Comparison of ENCODE assay signal across 12 mouse cellular contexts in genomic region chr1:113412858-113413257, GRCm38 (mm10).
DNase-seq lines count a peak whose midpoint lies in the region; ATAC-seq lines count a peak whose summit lies in the region.
"Had no signal": no experiment of that assay in that cellular context is flagged by ENCODE, and none has a peak within 500 bp of the region (broad histone marks: within the 10 kb centered on the region; RNA-seq: fewer than 3 reads in every experiment).

No protein-coding gene starts in this region.

- no peaks in the 10 kb centered on the region for H3K4me1 ChIP-seq in kidney, embryonic 15.5 days
- H3K4me1 ChIP-seq: hindbrain, embryonic 12.5 days; neural tube, embryonic 15.5 days had no signal

- no peaks in the 10 kb centered on the region for H3K9me3 ChIP-seq in kidney, embryonic 15.5 days (replicated peaks)
- H3K9me3 ChIP-seq: hindbrain, embryonic 12.5 days; neural tube, embryonic 15.5 days had no signal

- H3K4me2 ChIP-seq in kidney, embryonic 15.5 days: no peak overlapping the region
- H3K4me2 ChIP-seq: hindbrain, embryonic 12.5 days; neural tube, embryonic 15.5 days had no signal

- intact Hi-C loops in heart, postnatal 10 days (cut with DNase I): no loop called here

- DNase-seq in cerebellum, adult 18-20 months: peak; percentile 4 to 25
- no peak for DNase-seq in cerebellum, adult 8-10 months
- DNase-seq in kidney, adult 11 months: no peak
- peak; percentile 5 for DNase-seq in right cerebral cortex, postnatal 14 days
- DNase-seq in right cerebral cortex, adult 18-20 months: no peak
- no peak for DNase-seq in urinary bladder, postnatal 10 days (ENCODE audit: low spot score)
- DNase-seq in heart, postnatal 10 days: no peak
- DNase-seq: adrenal gland, adult 2 months; lung, postnatal 4 days had no signal

- no peaks in the 10 kb centered on the region for H3K36me3 ChIP-seq in kidney, embryonic 15.5 days
- H3K36me3 ChIP-seq: hindbrain, embryonic 12.5 days; neural tube, embryonic 15.5 days had no signal

- no peak overlapping the region for H3K9ac ChIP-seq in kidney, embryonic 15.5 days
- H3K9ac ChIP-seq: hindbrain, embryonic 12.5 days; neural tube, embryonic 15.5 days had no signal

- 72% methylated on average over 3 of the region's 3 CpGs for WGBS in kidney, embryonic 15.5 days

- no peak overlapping the region for H3K4me3 ChIP-seq in kidney, embryonic 15.5 days (replicated peaks)
- H3K4me3 ChIP-seq: hindbrain, embryonic 12.5 days; neural tube, embryonic 15.5 days had no signal

- peak; percentile 74; the same call in 1 of the 2 replicates for ATAC-seq in kidney, embryonic 15.5 days (replicated peaks; ENCODE audit: low FRiP score)

- no peak overlapping the region for H3K27ac ChIP-seq in kidney, embryonic 15.5 days
- H3K27ac ChIP-seq: hindbrain, embryonic 12.5 days; neural tube, embryonic 15.5 days had no signal

- no peaks in the 10 kb centered on the region for H3K27me3 ChIP-seq in kidney, embryonic 15.5 days
- H3K27me3 ChIP-seq: hindbrain, embryonic 12.5 days; neural tube, embryonic 15.5 days had no signal

Comparison
In these comparisons a context has a peak if more than half of its experiments do, and no peak if none do; other contexts are left out.
1. DNase-seq: peak in cerebellum, adult 18-20 months (2 of 2) and right cerebral cortex, postnatal 14 days (single experiment); none in cerebellum, adult 8-10 months (single experiment), kidney, adult 11 months (single experiment), right cerebral cortex, adult 18-20 months (single experiment), urinary bladder, postnatal 10 days (single experiment) and heart, postnatal 10 days (0 of 2).